Mouse (Mus musculus): Measurements from ENCODE around the gene Clca4b. TPM values are rescaled to one million over a fixed set of nuclear protein-coding genes. Genes with fewer than 3 reads are reported as not detected.
"Not testable (repeated sequence)": the region's sequence is repeated elsewhere in the genome, so short reads cannot be mapped to it uniquely, and the experiment has no call there.

Clca4b gene
- polyA plus RNA-seq, 1 experiment from 2014 or later: 6.9 TPM

DNA sequence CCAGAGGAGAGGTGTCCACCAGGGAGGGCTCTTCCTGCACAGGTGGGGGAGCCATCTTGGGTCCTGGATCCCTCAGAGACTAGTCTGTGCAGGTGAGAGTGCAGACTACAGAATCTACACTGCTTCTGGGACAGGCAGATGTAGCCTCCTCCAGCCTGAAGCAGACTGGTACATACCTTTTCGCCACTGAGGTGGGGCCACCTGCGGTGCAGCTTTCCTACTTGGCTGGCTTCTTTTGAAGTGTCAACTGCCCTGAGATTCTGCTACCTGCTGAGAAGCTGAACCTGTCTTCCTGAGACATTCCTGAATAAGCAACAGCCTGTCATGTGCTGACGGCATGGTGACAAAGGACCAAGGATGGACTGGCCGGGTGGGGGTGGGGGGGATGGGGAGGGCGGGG is 15.0 kb upstream of the Clca4b start:
- H3K9ac ChIP-seq (ENCODE audit: low read length); H3K9me3 ChIP-seq (replicated peaks; ENCODE audit: control insufficient read depth, low read length): not testable (repeated sequence)
- 39% methylated on average over 5 of the region's 5 CpGs for WGBS

DNA sequence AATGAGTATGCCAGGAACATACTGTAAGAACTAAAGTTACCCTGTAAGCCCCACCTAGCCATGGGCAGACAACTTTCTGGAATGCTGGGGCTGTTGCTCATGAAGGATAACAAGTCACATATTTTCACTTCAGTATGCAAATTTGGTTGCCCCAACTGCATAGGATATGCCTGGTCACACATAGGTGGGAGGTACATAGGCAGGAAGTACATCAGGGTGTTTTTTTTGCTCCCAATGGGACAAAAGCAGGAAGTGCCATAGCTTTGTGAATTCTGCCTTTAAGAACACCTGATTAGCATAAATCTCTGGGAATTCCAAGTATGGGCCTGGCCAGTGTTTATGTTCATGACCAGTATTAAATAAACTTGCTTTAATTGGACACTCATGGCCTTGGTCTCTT is 1.3 kb upstream of the Clca4b start:
- not testable (repeated sequence) for H3K4me1 ChIP-seq (ENCODE audit: control insufficient read depth, insufficient read depth, low read length); H3K4me3 ChIP-seq (replicated peaks; ENCODE audit: low read length); H3K4me2 ChIP-seq (ENCODE audit: low read depth, low read length); H3K27ac ChIP-seq (ENCODE audit: low read length); H3K9ac ChIP-seq (ENCODE audit: low read length); H3K36me3 ChIP-seq (ENCODE audit: control insufficient read depth, insufficient read depth, low read length); H3K9me3 ChIP-seq (replicated peaks; ENCODE audit: control insufficient read depth, low read length); ATAC-seq (ENCODE audit: insufficient read depth, low FRiP score); H3K27me3 ChIP-seq (ENCODE audit: control insufficient read depth, insufficient read depth, low read length)

More for the DNA sequence above, 15.0 kb upstream of the Clca4b start:
- not testable (repeated sequence) for H3K4me1 ChIP-seq (ENCODE audit: control insufficient read depth, insufficient read depth, low read length); H3K27me3 ChIP-seq (ENCODE audit: control insufficient read depth, insufficient read depth, low read length); H3K27ac ChIP-seq (ENCODE audit: low read length); H3K36me3 ChIP-seq (ENCODE audit: control insufficient read depth, insufficient read depth, low read length); ATAC-seq (ENCODE audit: insufficient read depth, low FRiP score); H3K4me2 ChIP-seq (ENCODE audit: low read depth, low read length); H3K4me3 ChIP-seq (replicated peaks; ENCODE audit: low read length)

DNA sequence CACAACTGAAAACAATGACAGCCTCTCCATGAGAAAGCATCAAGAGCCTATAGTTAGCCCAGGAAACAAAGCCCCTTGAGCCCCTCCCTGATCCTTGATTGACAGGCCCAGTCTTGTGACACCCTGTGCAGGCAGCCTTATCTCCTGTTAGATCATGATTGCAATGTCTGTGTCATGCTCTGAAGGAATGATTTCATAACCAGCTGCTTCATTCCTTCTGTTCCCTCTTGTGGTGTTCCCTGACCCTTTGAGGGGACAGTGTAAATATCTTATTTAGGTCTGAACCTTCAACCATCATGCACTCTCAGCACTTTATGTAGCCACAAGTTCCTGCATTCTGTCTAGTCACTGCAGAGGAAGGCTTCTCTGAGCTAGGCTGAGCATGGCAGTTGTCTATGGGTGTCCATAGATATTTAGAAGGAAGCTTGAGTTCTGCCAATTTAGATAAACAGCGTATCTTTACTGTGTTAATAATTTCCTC is 722 bp upstream of the Clca4b start:
- Histone ChIP-seq H3K9ac (ENCODE audit: low read length) (no peak overlapping the region), H3K36me3 (ENCODE audit: control insufficient read depth, insufficient read depth, low read length) (no peaks in the 10 kb centered on the region), H3K9me3 (replicated peaks; ENCODE audit: control insufficient read depth, low read length) (no peaks in the 10 kb centered on the region), H3K27ac (ENCODE audit: low read length) (no peak overlapping the region), H3K4me2 (ENCODE audit: low read depth, low read length) (no peak overlapping the region), H3K4me3 (replicated peaks; ENCODE audit: low read length) (no peak overlapping the region), H3K4me1 (ENCODE audit: control insufficient read depth, insufficient read depth, low read length) (no peaks in the 10 kb centered on the region), H3K27me3 (ENCODE audit: control insufficient read depth, insufficient read depth, low read length) (no peaks in the 10 kb centered on the region)
- 96% methylated on average over 1 of the region's 1 CpGs for WGBS
- no peak for ATAC-seq (ENCODE audit: insufficient read depth, low FRiP score)

DNA sequence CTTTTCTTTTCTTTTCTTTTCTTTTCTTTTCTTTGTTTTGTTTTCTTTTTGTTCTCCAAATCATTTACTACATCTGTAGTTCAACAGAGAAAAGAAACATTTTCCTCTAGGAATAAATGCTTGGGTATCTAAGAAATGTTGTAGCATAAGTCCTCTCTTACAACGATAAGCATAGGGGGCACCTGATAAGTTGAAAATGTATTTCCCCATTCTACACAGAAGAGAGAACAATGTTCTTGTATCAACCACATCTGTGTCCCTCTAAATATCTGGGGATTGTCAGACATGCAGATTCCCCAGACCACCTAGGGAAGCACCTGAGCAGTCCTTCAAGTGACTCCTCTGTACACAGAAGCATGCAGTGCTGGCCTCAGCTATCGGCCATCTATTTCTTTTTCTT is 18.3 kb downstream of the Clca4b start:
- H3K4me2 ChIP-seq (ENCODE audit: low read depth, low read length): no peak overlapping the region
- H3K36me3 ChIP-seq (ENCODE audit: control insufficient read depth, insufficient read depth, low read length): no peaks in the 10 kb centered on the region
- H3K4me3 ChIP-seq (replicated peaks; ENCODE audit: low read length): no peak overlapping the region
- ATAC-seq (ENCODE audit: insufficient read depth, low FRiP score): no peak
- H3K9me3 ChIP-seq (replicated peaks; ENCODE audit: control insufficient read depth, low read length): no peaks in the 10 kb centered on the region
- H3K27ac ChIP-seq (ENCODE audit: low read length): no peak overlapping the region
- WGBS: 84% methylated on average over 2 of the region's 2 CpGs
- no peaks in the 10 kb centered on the region for H3K27me3 ChIP-seq (ENCODE audit: control insufficient read depth, insufficient read depth, low read length)
- H3K9ac ChIP-seq (ENCODE audit: low read length): no peak overlapping the region
- H3K4me1 ChIP-seq (ENCODE audit: control insufficient read depth, insufficient read depth, low read length): no peaks in the 10 kb centered on the region

DNA sequence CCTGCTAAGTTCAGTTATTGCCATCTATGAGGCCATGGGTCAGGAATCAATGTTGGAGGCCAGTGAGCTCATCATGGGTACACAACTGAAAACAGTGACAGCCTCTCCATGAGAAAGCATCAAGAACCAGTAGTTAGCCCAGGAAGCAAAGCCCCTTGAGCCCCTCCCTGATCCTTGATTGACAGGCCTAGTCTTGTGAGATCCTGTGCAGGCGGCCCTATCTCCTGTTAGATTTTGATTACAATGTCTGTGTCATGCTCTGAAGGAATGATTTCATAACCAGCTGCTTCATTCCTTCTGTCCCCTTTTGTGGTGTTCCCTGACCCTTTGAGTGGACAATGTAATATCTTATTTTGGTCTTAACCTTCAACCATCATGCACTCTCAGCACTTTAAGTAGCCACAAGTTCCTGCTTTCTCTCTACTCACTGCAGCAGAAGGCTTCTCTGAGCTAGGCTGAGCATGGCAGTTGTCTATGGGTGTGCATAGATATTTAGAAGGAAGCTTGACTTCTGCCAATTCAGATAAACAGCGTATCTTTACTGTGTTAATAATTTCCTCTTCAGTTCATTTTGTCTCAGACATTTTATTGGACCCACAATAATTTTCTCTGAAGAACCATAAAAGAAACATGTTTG is 35.2 kb downstream of the Clca4b start:
- no peak overlapping the region for H3K4me2 ChIP-seq (ENCODE audit: low read depth, low read length)
- 74% methylated on average over 2 of the region's 2 CpGs for WGBS
- H3K36me3 ChIP-seq (ENCODE audit: control insufficient read depth, insufficient read depth, low read length): no peaks in the 10 kb centered on the region
- no peaks in the 10 kb centered on the region for H3K4me1 ChIP-seq (ENCODE audit: control insufficient read depth, insufficient read depth, low read length)
- H3K27ac ChIP-seq (ENCODE audit: low read length): no peak overlapping the region
- H3K4me3 ChIP-seq (replicated peaks; ENCODE audit: low read length): no peak overlapping the region
- no peak overlapping the region for H3K9ac ChIP-seq (ENCODE audit: low read length)
- ATAC-seq (ENCODE audit: insufficient read depth, low FRiP score): no peak
- H3K9me3 ChIP-seq (replicated peaks; ENCODE audit: control insufficient read depth, low read length): no peaks in the 10 kb centered on the region
- no peaks in the 10 kb centered on the region for H3K27me3 ChIP-seq (ENCODE audit: control insufficient read depth, insufficient read depth, low read length)

DNA sequence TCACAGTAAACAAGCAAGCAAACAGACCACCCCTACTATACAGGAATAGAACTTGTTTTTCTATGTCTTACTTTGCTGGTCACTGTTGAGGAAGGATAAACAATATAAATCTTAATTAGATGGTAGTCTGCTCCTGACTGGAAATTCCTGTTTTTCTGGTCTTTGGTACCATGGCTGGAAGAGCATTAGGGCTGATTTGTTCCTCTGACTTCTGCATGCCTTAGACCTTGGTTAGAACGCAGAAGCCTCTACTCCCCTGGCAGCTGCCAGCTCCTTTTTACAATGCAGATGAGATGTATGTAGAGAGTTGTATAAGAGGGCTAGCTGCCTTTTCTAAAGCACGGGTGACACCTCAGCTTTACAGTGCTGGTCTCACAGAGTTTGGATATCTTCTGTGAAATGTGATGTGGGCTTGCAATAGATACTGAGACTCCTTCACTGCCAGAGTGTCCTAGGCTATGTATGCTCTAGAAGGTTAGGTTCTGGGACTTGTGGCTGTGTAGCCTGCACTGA is 42.0 kb downstream of the Clca4b start:
- H3K4me2 ChIP-seq (ENCODE audit: low read depth, low read length): no peak overlapping the region
- H3K4me1 ChIP-seq (ENCODE audit: control insufficient read depth, insufficient read depth, low read length): no peaks in the 10 kb centered on the region
- H3K27me3 ChIP-seq (ENCODE audit: control insufficient read depth, insufficient read depth, low read length): no peaks in the 10 kb centered on the region
- H3K4me3 ChIP-seq (replicated peaks; ENCODE audit: low read length): no peak overlapping the region
- no peak; the same call in 1 of the 2 replicates for ATAC-seq (ENCODE audit: insufficient read depth, low FRiP score)
- no peaks in the 10 kb centered on the region for H3K36me3 ChIP-seq (ENCODE audit: control insufficient read depth, insufficient read depth, low read length)
- 41% methylated on average over 2 of the region's 2 CpGs for WGBS
- H3K9ac ChIP-seq (ENCODE audit: low read length): no peak overlapping the region
- no peaks in the 10 kb centered on the region for H3K9me3 ChIP-seq (replicated peaks; ENCODE audit: control insufficient read depth, low read length)
- H3K27ac ChIP-seq (ENCODE audit: low read length): no peak overlapping the region

DNA sequence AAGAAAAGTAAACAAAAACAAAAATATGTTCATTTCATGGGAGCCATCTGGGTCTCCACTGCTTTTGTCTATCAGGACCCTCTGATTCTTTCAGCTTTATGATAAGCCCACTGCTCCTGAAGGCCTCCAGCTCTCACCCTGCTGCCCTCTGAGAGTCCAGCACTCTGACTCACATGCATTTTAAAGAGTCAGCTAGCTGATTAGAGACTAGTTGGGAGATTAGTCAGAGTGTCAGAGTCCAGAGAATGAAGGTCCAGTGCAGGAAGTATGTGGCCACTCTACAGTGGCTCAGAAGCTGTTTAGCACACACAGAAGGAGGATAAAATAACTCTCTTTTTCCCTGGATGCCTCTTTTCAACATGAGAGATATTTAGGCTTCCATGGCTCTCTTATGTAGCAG is 45.4 kb downstream of the Clca4b start:
- no peak for ATAC-seq (ENCODE audit: insufficient read depth, low FRiP score)
- H3K36me3 ChIP-seq (ENCODE audit: control insufficient read depth, insufficient read depth, low read length): no peaks in the 10 kb centered on the region
- no peak overlapping the region for H3K4me3 ChIP-seq (replicated peaks; ENCODE audit: low read length)
- no peaks in the 10 kb centered on the region for H3K4me1 ChIP-seq (ENCODE audit: control insufficient read depth, insufficient read depth, low read length)
- H3K27me3 ChIP-seq (ENCODE audit: control insufficient read depth, insufficient read depth, low read length): no peaks in the 10 kb centered on the region
- no peak overlapping the region for H3K9ac ChIP-seq (ENCODE audit: low read length)
- no peaks in the 10 kb centered on the region for H3K9me3 ChIP-seq (replicated peaks; ENCODE audit: control insufficient read depth, low read length)
- no peak overlapping the region for H3K27ac ChIP-seq (ENCODE audit: low read length)
- no peak overlapping the region for H3K4me2 ChIP-seq (ENCODE audit: low read depth, low read length)

DNA sequence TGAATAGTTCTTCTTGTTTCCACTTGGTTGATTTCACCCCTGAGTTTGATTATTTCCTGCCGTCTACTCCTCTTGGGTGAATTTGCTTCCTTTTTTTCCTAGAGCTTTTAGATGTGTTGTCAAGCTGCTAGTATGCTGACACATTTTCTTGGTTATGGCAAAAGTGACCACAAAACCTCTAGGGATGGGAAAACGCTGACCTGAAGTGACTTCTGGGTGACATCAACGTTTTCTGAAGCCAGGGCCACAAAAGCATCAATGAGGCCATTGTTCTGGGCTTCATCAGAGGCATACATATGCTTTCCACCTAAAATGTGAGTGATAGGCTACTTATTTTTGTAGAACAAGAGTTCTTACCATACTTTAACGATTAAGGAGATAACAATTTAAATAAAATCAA is 60.3 kb downstream of the Clca4b start:
- not testable (repeated sequence) for H3K27ac ChIP-seq (ENCODE audit: low read length); ATAC-seq (ENCODE audit: insufficient read depth, low FRiP score); H3K4me2 ChIP-seq (ENCODE audit: low read depth, low read length); H3K27me3 ChIP-seq (ENCODE audit: control insufficient read depth, insufficient read depth, low read length); H3K9me3 ChIP-seq (replicated peaks; ENCODE audit: control insufficient read depth, low read length); H3K4me3 ChIP-seq (replicated peaks; ENCODE audit: low read length); H3K9ac ChIP-seq (ENCODE audit: low read length); H3K36me3 ChIP-seq (ENCODE audit: control insufficient read depth, insufficient read depth, low read length); H3K4me1 ChIP-seq (ENCODE audit: control insufficient read depth, insufficient read depth, low read length)
- WGBS: 63% methylated on average over 3 of the region's 4 CpGs

Measured in stomach, embryonic 16.5 days (tissue).